Mouse (Mus musculus) embryonic facial prominence, embryonic 15.5 days (tissue): ENCODE data around the gene Chrnb1. TPM values are rescaled to one million over a fixed set of nuclear protein-coding genes. Genes with fewer than 3 reads are reported as not detected.

Source experiments
- ATAC-seq: fragments of 200-750 bp; cut with Nextera tagmentation; 2 replicates; pipeline ENCODE4 v1.8.0; 2017; ENCODE audit warnings: low read depth, moderate TSS enrichment; ENCODE audit not compliant: insufficient number of reproducible peaks, low FRiP score, low TSS enrichment
- H3K27ac ChIP-seq: fragments of 300-500 bp; sonication (generic); replicated peaks from 2 replicates; pipeline ENCODE4 v1.5.1; 2015; ENCODE audit warnings: mild to moderate bottlenecking, inconsistent platforms
- H3K27me3 ChIP-seq: fragments of 300-500 bp; sonication (generic); 2 replicates; pipeline ENCODE4 v1.6.1; 2015; ENCODE audit warnings: inconsistent platforms
- H3K36me3 ChIP-seq: fragments of 300-500 bp; sonication (generic); 2 replicates; pipeline ENCODE4 v1.6.1; 2015; ENCODE audit warnings: mild to moderate bottlenecking, inconsistent platforms
- H3K4me1 ChIP-seq: fragments of 300-500 bp; sonication (generic); 2 replicates; pipeline ENCODE4 v1.6.1; 2015; ENCODE audit warnings: inconsistent platforms
- H3K4me2 ChIP-seq: fragments of 300-500 bp; sonication (generic); replicated peaks from 2 replicates; pipeline ENCODE4 v1.6.1; 2015; ENCODE audit warnings: mild to moderate bottlenecking, inconsistent platforms
- H3K4me3 ChIP-seq: fragments of 300-500 bp; sonication (generic); replicated peaks from 2 replicates; pipeline ENCODE4 v1.5.1; 2015; ENCODE audit warnings: mild to moderate bottlenecking, inconsistent platforms
- H3K9ac ChIP-seq: fragments of 300-500 bp; sonication (generic); 2 replicates; pipeline ENCODE4 v1.6.1; 2015; ENCODE audit warnings: inconsistent platforms
- H3K9me3 ChIP-seq: fragments of 300-500 bp; sonication (generic); replicated peaks from 2 replicates; pipeline ENCODE4 v1.6.1; 2016; ENCODE audit warnings: inconsistent platforms
- WGBS: fragments of 180-500 bp; shearing (Covaris S2); methylation state at CpG from one replicate; pipeline ENCODE4 v1.1.7; 2015; 5-methylcytosine and 5-hydroxymethylcytosine counted together
- polyA plus RNA-seq: library from polyadenylated mRNA; unstranded; fragments of >200 nt; fragmentation: Nextera tagmentation; extraction: Ambion mirVana; gene quantifications from 2 replicates; pipeline ENCODE4 v1.2.1, GENCODE M21; 2015

The Chrnb1 gene
- polyA plus RNA-seq, 1 experiment from 2014 or later = 29.3 TPM

DNA sequence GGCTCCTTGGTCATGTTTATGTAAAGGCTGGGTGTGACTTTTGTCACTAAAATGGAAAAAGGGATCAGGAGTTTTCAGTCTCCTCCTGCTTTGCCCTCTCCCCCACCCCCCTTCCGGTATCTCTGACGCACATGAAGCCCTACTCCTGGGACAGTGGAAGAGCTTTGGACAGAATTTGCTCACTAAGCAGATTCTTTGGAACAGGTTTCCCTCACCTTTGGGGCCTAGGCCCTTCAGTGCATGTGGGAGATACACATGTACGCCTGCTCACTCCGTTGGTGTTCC lies 28.2 kb downstream of the Chrnb1 start:
- H3K36me3 ChIP-seq = 0 out of 2 replicates have a peak, but pooled peaks cover 6% of the 10 kb centered on the region
- WGBS = 48% methylated on average over 4 of the region's 4 CpGs
- H3K4me1 ChIP-seq = peaks cover 30% of the 10 kb centered on the region
- ATAC-seq = no peak
- H3K9me3 ChIP-seq = no peaks in the 10 kb centered on the region
- H3K4me3 ChIP-seq = peak overlapping the region; percentile 93
- no peak overlapping the region for H3K9ac ChIP-seq
- peak overlapping the region; percentile 72 for H3K4me2 ChIP-seq
- H3K27ac ChIP-seq = peak overlapping the region; percentile 96
- no peaks in the 10 kb centered on the region for H3K27me3 ChIP-seq

DNA sequence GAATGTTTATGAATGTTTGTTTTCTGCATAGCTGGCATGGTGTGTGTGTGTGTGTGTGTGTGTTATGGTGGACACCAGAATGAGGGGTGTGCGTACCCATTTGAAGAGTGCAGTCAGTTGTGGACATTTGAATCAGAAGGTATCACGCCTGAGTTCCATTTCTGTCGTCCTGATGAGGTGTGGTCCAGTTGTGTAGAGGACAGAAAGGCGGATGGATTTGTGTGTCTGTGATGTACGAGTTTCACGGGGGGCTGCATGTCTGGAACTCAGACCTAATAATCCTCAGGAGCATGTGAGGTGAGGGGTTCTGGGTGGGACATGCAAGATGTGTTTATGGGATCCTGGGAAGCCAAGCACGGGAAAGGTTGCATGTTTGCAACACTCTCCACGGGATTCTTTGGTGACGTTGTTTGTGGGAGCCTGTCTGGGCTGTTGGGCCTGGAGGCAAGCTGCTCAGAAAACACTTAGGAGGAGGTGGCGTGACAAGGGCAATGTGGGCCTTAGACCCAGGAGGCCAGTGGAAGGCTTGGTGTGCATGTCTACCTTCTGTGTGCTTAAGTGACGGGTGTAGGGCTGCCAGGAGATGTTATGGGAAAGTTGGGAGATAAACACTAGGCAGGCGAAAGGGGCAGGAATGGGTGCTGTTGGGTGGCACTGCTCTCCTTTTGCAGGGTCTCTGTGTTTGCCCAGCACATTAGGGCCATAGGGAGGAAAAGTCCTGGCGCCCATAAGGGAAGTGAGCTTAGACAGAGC lies 28.7 kb downstream of the Chrnb1 start:
- Histone ChIP-seq H3K27ac (peak overlapping the region; percentile 96), H3K9ac (peak overlapping the region; percentile 90; the same call in 1 of the 2 replicates), H3K9me3 (no peaks in the 10 kb centered on the region), H3K27me3 (no peaks in the 10 kb centered on the region), H3K4me2 (peak overlapping the region; percentile 72), H3K4me3 (peak overlapping the region; percentile 93), H3K36me3 (0 out of 2 replicates have a peak, but pooled peaks cover 6% of the 10 kb centered on the region), H3K4me1 (peaks cover 30% of the 10 kb centered on the region)
- no peak for ATAC-seq
- 47% methylated on average over 13 of the region's 13 CpGs for WGBS

DNA sequence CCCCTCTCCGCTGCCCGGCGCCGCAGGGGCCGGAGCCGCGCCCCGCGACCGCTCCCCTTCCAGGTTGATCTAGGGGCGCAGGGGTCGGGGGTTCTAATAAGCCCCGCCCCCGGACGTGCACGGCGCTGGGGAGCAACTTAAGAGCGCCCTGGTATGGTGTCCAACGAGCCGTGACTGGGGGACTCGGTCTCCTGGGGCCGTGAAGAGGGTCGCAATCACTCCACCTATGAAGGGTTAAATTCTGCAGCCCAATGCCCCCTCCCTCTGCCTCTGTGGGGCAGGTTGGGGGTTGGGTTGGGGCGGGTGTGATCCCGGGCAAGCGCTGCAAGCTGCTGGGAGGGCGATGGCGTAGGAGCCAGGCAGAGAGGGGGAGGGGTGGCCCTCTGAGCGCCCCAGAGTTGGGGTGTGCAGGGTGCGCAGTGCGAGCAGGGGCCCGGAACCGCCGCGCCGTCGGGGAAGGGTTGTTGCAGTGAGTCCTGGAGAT lies 29.6 kb downstream of the Chrnb1 start:
- peak overlapping the region; percentile 96 for H3K27ac ChIP-seq
- no peaks in the 10 kb centered on the region for H3K27me3 ChIP-seq
- peaks cover 30% of the 10 kb centered on the region for H3K4me1 ChIP-seq
- peak overlapping the region; percentile 90 for H3K9ac ChIP-seq
- 0 out of 2 replicates have a peak, but pooled peaks cover 6% of the 10 kb centered on the region for H3K36me3 ChIP-seq
- H3K4me2 ChIP-seq = peak overlapping the region; percentile 72
- ATAC-seq = peak; percentile 80
- no peaks in the 10 kb centered on the region for H3K9me3 ChIP-seq
- WGBS = 1% methylated on average over 34 of the region's 37 CpGs
- peak overlapping the region; percentile 93 for H3K4me3 ChIP-seq

DNA sequence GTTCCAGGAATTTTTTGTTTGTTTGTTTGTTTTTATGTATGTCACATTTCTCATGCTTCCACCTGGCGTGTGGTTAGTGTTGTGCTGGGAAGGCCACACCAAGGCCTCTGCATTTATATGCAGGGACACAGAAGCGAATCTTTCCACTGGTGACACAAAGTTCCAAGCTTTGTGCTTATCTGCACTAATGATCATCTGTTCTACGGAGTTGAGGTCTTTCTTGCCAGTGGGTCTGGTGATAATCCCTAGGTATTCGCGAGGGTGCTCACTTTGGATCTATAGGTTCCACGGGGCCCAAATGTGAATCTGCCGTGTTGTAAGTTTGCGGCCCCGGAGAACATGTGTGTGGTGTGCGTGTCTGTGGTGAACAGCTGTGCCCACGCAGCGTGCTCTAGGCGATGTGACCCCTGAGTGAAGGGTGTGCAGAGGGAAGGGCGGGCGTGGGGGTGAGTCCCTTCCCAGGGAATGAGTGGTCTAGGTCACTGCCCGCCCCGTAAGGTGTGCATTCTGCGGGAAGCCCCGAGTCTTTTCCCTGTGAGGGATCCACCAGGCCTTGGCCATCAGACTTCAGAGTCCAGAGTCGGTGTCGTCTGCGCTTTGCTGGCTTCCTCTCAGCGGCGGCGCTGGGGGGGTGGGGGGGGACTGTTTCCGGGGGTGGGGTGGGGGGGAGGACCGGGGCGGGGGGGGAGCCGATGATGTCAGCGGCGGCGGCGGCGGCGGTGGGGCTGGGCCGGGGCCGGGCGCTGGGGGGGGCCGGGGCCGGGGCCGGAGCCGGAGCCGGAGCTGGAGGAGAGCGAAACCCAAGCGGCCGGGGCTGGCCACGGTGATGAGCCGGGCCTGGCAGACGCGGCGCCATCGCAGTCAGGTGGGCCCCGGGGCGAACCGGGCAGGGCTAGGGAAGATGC lies 30.3 kb downstream of the Chrnb1 start, which contains the start of gene Zbtb4:
Gene Zbtb4, plus strand, starts transcription at position 692 of the 905 bp plus-strand sequence.
- Histone ChIP-seq H3K4me3 (peak within 1 kb of the TSS; percentile 93), H3K9ac (peak within 1 kb of the TSS; percentile 90), H3K36me3 (0 out of 2 replicates have a peak, but pooled peaks cover 6% of the 10 kb centered on the region), H3K9me3 (no peaks in the 10 kb centered on the region), H3K27me3 (no peaks in the 10 kb centered on the region), H3K27ac (peak within 1 kb of the TSS; percentile 96), H3K4me1 (peaks cover 35% of the 10 kb centered on the region), H3K4me2 (peak within 1 kb of the TSS; percentile 72)
- peak; percentile 68 for ATAC-seq
- 15% methylated on average over 32 of the region's 55 CpGs for WGBS

DNA sequence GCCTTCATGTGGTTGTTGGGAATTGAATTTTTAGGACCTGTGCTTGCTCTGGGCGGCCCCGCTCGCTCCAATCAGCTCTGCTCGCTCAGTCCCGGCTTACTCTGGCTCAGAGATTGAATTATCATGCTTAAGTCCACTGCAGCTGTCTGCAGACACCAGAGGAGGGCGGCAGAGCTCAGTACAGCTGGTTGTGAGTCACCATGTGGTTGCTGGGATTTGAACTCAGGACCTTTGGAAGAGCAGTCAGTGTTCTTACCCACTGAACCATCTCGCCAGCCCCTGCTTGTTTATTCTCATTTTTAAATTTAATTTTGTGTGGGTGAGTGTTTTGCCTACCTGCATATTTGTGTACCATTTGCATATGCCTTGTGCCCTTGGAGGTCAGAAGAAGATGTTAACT lies 32.2 kb downstream of the Chrnb1 start:
- no peaks in the 10 kb centered on the region for H3K36me3 ChIP-seq
- H3K4me2 ChIP-seq = no peak overlapping the region
- no peaks in the 10 kb centered on the region for H3K27me3 ChIP-seq
- H3K27ac ChIP-seq = no peak overlapping the region
- H3K4me3 ChIP-seq = no peak overlapping the region
- no peak overlapping the region for H3K9ac ChIP-seq
- WGBS = 65% methylated on average over 7 of the region's 7 CpGs
- H3K4me1 ChIP-seq = peaks cover 44% of the 10 kb centered on the region
- H3K9me3 ChIP-seq = no peaks in the 10 kb centered on the region
- ATAC-seq = no peak

DNA sequence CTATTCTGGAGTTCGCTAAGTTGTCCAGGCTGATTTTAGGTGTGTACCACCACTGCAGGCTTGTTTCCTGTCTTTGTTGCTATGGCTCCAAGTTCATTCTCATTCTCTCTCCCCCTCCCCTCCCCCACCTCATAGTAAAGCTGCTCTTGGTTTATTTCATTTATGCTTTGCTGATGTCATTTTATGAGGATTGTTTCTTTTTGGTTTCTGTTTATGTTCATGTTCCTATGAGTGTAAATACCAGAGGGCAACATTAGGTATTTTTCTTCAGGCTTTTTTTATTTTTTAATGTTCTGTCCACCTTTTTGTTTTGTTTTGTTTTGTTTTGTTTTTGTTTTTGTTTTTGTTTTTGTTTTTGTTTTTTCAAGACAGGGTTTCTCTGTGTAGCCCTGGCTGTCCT lies 33.9 kb downstream of the Chrnb1 start, which contains the start of gene Slc35g3:
Gene Slc35g3, minus strand, starts transcription at position 101 of the 400 bp plus-strand sequence.
- H3K9me3 ChIP-seq = no peaks in the 10 kb centered on the region
- no peaks in the 10 kb centered on the region for H3K27me3 ChIP-seq
- H3K9ac ChIP-seq = no peak within 1 kb of the TSS
- no peaks in the 10 kb centered on the region for H3K36me3 ChIP-seq
- H3K4me2 ChIP-seq = no peak within 1 kb of the TSS
- H3K4me1 ChIP-seq = peaks cover 37% of the 10 kb centered on the region
- 71% methylated on average over 1 of the region's 1 CpGs for WGBS
- H3K4me3 ChIP-seq = no peak within 1 kb of the TSS
- no peak within 1 kb of the TSS for H3K27ac ChIP-seq
- no peak for ATAC-seq

DNA sequence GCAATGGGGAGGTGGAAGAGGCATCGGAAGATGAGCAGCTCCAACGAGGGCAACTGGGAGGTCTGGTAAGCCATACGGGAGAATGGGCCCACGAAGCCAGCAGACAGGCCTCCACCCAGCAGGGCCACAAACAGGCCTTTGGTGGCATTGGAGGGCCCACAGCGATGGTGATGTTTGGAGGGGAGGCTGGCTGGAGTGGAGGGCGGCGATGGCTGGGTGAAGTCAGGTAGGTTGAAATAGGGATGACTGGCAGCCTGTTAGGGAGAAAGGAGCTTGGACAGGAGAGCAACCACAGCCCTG lies 34.9 kb downstream of the Chrnb1 start:
- no peak overlapping the region; the same call in 1 of the 2 replicates for H3K27ac ChIP-seq

DNA sequence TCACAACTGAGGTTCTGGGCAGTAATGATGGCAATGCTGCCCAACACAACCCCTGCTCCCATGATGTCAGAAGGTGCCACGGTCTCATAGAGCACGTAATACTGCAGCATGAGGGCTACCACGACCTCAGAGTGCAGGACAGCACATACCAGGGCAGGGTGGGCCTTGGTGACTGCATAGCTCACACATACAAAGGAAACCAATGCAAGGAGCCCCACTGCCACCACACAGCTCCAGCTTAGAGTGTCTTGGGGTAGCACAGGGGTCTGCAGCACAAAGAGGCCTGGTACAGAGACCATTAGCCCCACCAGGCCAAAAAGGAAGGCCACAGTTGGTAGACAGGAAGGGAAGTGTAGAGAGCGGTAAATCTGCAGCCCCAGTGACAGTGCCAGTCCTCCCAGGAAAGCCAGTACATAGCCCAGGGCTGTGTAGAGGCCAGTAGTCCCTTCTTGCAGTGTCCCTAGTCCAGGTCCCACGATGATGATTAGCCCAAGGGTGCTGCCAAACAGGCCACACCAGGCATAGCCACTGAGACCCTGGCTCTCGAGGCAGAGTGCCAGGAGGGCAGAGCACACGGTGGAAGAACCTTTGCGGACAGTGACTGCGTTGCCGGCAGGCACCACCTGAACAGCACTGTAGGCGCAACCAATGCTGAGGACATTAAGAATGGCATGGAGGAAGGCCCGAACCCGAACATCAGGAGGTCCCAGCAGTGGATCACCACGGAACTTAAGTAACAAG lies 35.4 kb downstream of the Chrnb1 start:
- Histone ChIP-seq H3K9me3 (no peaks in the 10 kb centered on the region), H3K4me1 (peaks cover 40% of the 10 kb centered on the region), H3K27ac (peak overlapping the region; percentile 100), H3K27me3 (no peaks in the 10 kb centered on the region), H3K4me2 (peak overlapping the region; percentile 77; the same call in 1 of the 2 replicates), H3K9ac (no peak overlapping the region), H3K4me3 (no peak overlapping the region), H3K36me3 (no peaks in the 10 kb centered on the region)
- no peak for ATAC-seq
- 78% methylated on average over 14 of the region's 14 CpGs for WGBS

More for the DNA sequence above, 34.9 kb downstream of the Chrnb1 start:
- Histone ChIP-seq H3K4me1 (peaks cover 38% of the 10 kb centered on the region), H3K27me3 (no peaks in the 10 kb centered on the region), H3K9ac (no peak overlapping the region), H3K4me2 (no peak overlapping the region), H3K9me3 (no peaks in the 10 kb centered on the region), H3K36me3 (no peaks in the 10 kb centered on the region), H3K4me3 (no peak overlapping the region)
- ATAC-seq = no peak
- WGBS = 88% methylated on average over 7 of the region's 7 CpGs

DNA sequence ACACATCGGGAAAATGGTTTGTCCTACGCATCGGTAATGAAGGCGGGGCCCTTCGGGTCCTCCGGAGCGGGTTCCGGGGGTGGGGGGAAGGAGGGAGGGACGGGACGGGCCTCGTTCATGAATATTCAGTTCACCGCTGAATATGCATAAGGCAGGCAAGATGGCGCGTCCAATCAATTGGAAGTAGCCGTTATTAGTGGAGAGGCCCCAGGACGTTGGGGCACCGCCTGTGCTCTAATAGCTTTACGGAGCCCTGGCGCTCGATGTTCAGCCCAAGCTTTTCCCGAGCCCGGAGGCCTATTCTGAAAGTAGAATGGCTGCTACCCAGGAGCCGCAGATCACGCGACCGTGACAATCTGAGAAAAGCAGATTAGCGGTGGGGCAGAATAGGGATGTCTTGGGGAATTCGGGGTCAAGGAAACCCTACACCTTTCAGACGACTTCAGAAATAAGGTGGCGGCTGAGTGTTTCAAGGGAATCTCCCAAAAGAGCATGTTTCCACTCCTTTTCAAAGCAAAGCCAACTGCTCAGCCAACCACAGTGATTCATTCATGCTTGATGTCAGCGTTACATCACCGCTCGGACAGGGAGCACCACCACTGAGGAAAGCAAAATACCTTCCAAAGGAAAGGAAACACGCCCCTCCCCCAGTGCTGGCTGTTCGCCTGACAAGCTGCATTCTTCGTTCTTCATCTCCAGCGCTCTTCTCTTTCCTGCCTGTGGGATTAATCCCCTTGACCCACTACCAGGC lies 36.6 kb downstream of the Chrnb1 start:
- peak; percentile 88 for ATAC-seq
- peak overlapping the region; percentile 60 for H3K4me3 ChIP-seq
- peaks cover 42% of the 10 kb centered on the region for H3K4me1 ChIP-seq
- H3K27ac ChIP-seq = peak overlapping the region; percentile 100
- under 1% methylated on average over 37 of the region's 37 CpGs for WGBS
- peak overlapping the region; percentile 77 for H3K4me2 ChIP-seq
- peak overlapping the region; percentile 35 for H3K9ac ChIP-seq
- H3K36me3 ChIP-seq = no peaks in the 10 kb centered on the region
- H3K27me3 ChIP-seq = no peaks in the 10 kb centered on the region
- H3K9me3 ChIP-seq = no peaks in the 10 kb centered on the region

DNA sequence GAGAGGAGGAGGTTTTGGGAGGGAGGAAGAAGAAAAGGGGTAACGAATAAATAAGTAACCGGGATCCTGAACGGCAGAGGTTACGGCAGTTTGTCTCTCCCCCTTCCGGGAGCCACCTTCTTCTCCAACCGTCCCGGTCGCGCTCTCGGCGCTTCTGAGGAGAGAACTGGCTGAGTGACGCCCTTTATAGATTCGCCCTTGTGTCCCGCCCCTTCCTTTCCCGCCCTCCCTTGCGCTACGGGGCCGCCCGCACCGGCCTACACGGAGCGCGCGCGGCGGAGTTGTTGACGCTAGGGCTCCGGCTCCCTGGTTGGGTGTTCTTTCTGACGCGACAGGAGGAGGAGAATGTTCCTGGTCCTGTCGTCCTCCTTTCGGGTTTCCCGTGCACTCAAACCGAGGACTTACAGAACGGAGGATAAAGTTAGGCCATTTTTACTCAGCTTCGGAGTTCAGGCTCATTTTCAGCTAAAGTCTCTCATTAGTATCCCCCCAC lies 37.2 kb downstream of the Chrnb1 start, which contains the start of gene Polr2a:
Gene Polr2a, minus strand, starts transcription at position 160 of the 493 bp plus-strand sequence.
- ATAC-seq = peak; percentile 96

More for the DNA sequence above, 37.2 kb downstream of the Chrnb1 start, which contains the start of gene Polr2a:
- H3K27me3 ChIP-seq = no peaks in the 10 kb centered on the region
- H3K4me3 ChIP-seq = peak within 1 kb of the TSS; percentile 60
- peak within 1 kb of the TSS; percentile 100 for H3K27ac ChIP-seq
- H3K9me3 ChIP-seq = no peaks in the 10 kb centered on the region
- under 1% methylated on average over 34 of the region's 36 CpGs for WGBS
- peak within 1 kb of the TSS; percentile 77 for H3K4me2 ChIP-seq
- peak within 1 kb of the TSS; percentile 58 for H3K9ac ChIP-seq
- H3K4me1 ChIP-seq = peaks cover 44% of the 10 kb centered on the region
- no peaks in the 10 kb centered on the region for H3K36me3 ChIP-seq
